Mouse (Mus musculus) bone marrow macrophage, adult 2 months (primary cell): Measurements from ENCODE around the gene Leng9. TPM values are rescaled to one million over a fixed set of nuclear protein-coding genes. Genes with fewer than 3 reads are reported as not detected.

ENCODE experiments used
- H3K27ac ChIP-seq: 2 replicates; pipeline ENCODE4 v1.5.1; 2012; ENCODE audit warnings: low read depth, low read length; ENCODE audit not compliant: insufficient read depth
- H3K4me1 ChIP-seq: 2 replicates; pipeline ENCODE4 v1.6.1; 2012; ENCODE audit warnings: low read length; ENCODE audit not compliant: control insufficient read depth, insufficient read depth
- H3K4me3 ChIP-seq: 2 replicates; pipeline ENCODE4 v1.5.1; 2012; ENCODE audit warnings: mild to moderate bottlenecking, low read length, moderate library complexity; ENCODE audit not compliant: insufficient read depth
- CTCF ChIP-seq: IDR thresholded peaks from 2 replicates; pipeline ENCODE4 v1.5.1; 2012; ENCODE audit warnings: low read depth, mild to moderate bottlenecking, low read length, moderate library complexity
- POLR2A ChIP-seq: IDR thresholded peaks from 2 replicates; pipeline ENCODE4 v1.6.1; 2012; ENCODE audit warnings: mild to moderate bottlenecking, low read depth, low read length, borderline replicate concordance
- polyA plus RNA-seq: library from polyadenylated mRNA; stranded (reverse); fragments of >200 nt; gene quantifications from 2 replicates; pipeline ENCODE4 v1.2.4, GENCODE M21; 2012; ENCODE audit not compliant: missing spikeins, insufficient read depth, insufficient read length

Gene Leng9
- polyA plus RNA-seq, 1 experiment, result 3.8 TPM

DNA sequence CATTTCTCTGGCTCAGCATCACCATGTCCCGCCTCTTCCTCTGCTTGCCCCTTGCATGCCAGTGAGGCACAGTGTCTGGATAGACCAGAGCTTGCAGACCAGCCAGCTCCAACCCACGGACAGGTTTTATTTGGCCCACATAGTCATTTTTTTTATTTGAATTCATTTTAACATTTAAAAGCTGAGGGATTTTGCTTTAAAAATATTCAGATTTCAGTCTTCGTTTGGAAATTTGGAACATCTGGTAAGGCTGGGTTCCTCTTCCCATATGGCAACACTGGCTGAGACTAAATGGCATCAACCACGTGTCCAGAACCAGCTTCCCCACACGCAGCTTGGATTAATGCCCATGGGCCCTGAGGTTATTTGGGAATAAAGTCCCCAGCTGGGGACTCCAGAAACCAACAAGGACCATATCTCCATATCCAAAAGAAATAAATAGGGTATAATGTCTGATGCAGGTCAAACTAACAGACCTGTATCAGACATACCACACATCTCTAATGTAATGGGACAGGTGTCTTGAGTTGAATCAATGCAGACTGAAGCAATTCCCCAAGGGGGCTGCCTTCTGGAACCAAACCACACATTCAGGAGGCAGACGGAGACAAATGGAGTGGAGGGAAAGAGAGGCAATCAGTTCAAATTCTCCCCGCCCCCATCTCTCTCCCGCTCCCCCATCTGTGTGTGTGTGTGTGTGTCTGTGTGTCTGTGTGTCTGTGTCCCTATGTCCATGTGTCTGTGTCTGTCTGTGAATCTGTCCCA, 32.9 kb downstream of the Leng9 start:
- H3K27ac ChIP-seq, result no peak overlapping the region
- no peak overlapping the region for H3K4me3 ChIP-seq
- TF ChIP-seq POLR2A, result no peak
- no peak for TF ChIP-seq CTCF
- 0 out of 2 replicates have a peak, but pooled peaks cover 4% of the 10 kb centered on the region for H3K4me1 ChIP-seq

DNA sequence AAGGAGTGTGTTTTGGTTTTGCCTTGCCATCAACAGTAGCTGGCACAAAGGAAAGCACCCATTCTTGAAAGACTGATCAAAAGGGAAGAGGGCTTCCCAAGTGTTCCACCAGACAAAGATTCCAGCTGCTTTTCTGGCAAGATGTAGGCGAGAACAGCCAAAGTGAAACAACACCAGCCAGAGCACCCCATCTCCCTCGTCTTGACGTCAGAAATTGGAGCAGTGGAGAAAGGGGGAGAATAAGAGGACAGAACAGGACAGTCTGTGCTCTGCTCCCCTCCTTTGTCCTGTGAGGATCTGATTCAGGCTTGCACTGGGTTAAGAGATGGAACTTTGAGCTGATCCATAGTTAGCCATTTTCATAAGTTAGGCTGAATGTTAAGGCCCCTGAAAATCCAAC, 38.4 kb downstream of the Leng9 start:
- H3K4me1 ChIP-seq, result 0 out of 2 replicates have a peak, but pooled peaks cover 4% of the 10 kb centered on the region
- H3K4me3 ChIP-seq, result no peak overlapping the region
- H3K27ac ChIP-seq, result no peak overlapping the region
- no peak for TF ChIP-seq POLR2A

DNA sequence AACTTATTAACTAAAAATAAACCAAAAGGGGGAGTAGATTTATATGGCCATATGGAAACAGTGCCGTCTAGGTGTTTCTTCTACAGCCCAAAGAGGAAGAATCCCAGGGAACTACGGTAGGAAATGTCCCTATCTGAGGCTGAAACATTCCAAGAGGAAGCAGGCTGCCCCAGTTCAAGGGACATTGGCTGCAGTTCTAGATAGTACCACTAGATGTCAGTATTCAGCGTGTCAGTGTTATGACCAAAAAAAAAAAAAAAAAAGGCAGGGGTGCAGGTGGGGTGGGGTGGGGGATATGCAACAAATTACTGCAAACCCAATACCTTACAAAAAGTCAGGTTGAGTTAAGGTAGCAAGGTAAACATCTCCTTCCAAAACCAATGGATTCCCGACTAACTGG, 46.8 kb downstream of the Leng9 start:
- TF ChIP-seq POLR2A (no peak), CTCF (no peak)

DNA sequence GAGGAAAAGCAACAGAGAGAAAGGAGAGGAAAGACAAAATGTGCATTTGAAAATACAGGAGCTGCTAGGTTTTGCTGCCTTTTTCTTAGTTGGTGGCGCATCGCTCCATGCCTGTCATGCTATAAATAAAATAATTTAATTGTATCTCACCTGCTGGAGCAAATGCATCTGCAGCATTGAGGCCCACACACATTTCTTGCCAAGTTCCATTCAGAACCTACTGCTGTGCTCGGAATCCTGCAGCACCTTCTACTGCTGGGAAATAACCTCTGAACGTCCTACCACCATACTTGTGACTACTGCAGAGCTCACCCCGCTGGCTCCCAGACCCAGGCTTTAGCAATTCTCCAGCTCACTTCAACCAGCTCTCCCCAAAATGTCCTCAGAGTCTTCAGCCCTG, 49.0 kb downstream of the Leng9 start:
- Histone ChIP-seq H3K4me1 (peaks cover 12% of the 10 kb centered on the region), H3K4me3 (no peak overlapping the region), H3K27ac (no peak overlapping the region)
- no peak for TF ChIP-seq CTCF
- no peak for TF ChIP-seq POLR2A

More for the DNA sequence above, 46.8 kb downstream of the Leng9 start:
- Histone ChIP-seq H3K27ac (no peak overlapping the region), H3K4me1 (peaks cover 9% of the 10 kb centered on the region), H3K4me3 (no peak overlapping the region)

DNA sequence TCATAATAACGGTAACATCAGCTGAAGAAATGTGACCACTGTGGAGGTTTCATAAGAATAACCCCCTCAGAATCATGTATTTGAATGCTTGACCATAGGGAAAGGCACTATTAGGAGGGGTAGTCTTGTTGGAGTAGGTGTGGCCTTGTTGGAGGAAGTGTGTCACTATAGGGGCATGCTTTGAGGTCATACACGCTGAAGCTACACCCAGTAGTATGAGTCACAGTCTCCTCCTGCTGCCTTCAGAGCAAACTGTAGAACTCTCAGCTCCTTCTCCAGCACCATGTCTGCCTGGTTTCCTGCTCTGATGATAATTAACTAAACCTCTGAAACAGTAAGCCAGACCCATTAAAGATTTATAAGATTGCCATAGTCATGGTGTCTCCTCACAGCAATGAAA, 51.3 kb downstream of the Leng9 start:
- Histone ChIP-seq H3K4me1 (peaks cover 12% of the 10 kb centered on the region), H3K4me3 (no peak overlapping the region), H3K27ac (no peak overlapping the region)
- TF ChIP-seq POLR2A (no peak), CTCF (no peak)

DNA sequence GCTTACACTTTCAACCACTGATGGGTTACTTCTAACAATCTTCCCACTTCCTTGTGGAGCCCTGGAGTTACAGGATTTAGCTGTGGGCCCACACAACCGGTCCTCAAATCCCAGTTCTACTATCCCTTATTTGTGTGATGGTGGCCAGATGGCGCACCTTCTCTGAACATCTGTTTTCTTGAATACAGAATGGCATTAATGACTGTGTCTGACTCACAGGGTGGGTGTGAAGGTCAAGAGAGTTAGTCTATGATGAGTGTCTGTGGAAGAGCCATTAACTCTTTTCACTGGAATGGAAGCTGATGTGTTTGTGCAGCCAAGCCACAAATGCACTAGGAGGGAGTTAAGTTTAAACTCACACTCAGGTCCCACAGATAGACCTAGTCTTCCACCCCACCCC, 51.9 kb downstream of the Leng9 start:
- Histone ChIP-seq H3K27ac (no peak overlapping the region), H3K4me3 (no peak overlapping the region), H3K4me1 (peaks cover 12% of the 10 kb centered on the region)
- TF ChIP-seq POLR2A (no peak), CTCF (no peak)

Other genes starting within 250 kb of the Leng9 start
- gene Lilra6, start 234.9 kb downstream of the Leng9 start, polyA plus RNA-seq, result 21.8 and 25.7 TPM in 2 replicates
- gene Lair1, start 87.2 kb downstream of the Leng9 start, polyA plus RNA-seq, result 116 and 127 TPM in 2 replicates
- not detected in 2 replicates for gene Ttyh1, start 31.0 kb downstream of the Leng9 start, polyA plus RNA-seq
- gene Leng8, start 13.3 kb downstream of the Leng9 start, polyA plus RNA-seq, result 126 and 153 TPM in 2 replicates
- not detected in 2 replicates for gene Cdc42ep5, start 14.5 kb upstream of the Leng9 start, polyA plus RNA-seq
- 0.63 and 0.78 TPM in 2 replicates for gene Lilra5, start 87.4 kb upstream of the Leng9 start, polyA plus RNA-seq
- gene Ncr1, start 187.3 kb upstream of the Leng9 start, polyA plus RNA-seq, result not detected in 2 replicates
- gene Gp6, start 247.4 kb upstream of the Leng9 start, polyA plus RNA-seq, result 0.13 TPM in 1 of 2 replicates, not detected in the other